Mouse (Mus musculus) C2C12 (cell line): ENCODE measurements around the gene Olfr1320. TPM values are rescaled to one million over a fixed set of nuclear protein-coding genes. Genes with fewer than 3 reads are reported as not detected.
"Not testable (repeated sequence)": the region's sequence is repeated elsewhere in the genome, so short reads cannot be mapped to it uniquely, and the experiment has no call there.

Experiments used
- H3K27me3 ChIP-seq: one replicate; pipeline ENCODE4 v1.6.1; 2011; ENCODE audit not compliant: control insufficient read depth, insufficient read depth, insufficient read length
- H3K36me3 ChIP-seq: one replicate; pipeline ENCODE4 v1.6.1; 2011; ENCODE audit not compliant: control insufficient read depth, insufficient read depth
- H3K4me3 ChIP-seq: one replicate; pipeline ENCODE4 v1.5.1; 2011; ENCODE audit warnings: mild to moderate bottlenecking, control low read depth; ENCODE audit not compliant: poor library complexity, insufficient read depth, severe bottlenecking
- H3K79me2 ChIP-seq: one replicate; pipeline ENCODE4 v1.6.1; 2011; ENCODE audit not compliant: control insufficient read depth, insufficient read depth
- H3K79me3 ChIP-seq: one replicate; pipeline ENCODE4 v1.6.1; 2011; ENCODE audit warnings: low read depth, control low read depth
- H3ac ChIP-seq: one replicate; pipeline ENCODE3; 2011; ENCODE audit warnings: low read depth; ENCODE audit not compliant: control insufficient read depth, insufficient read length
- CEBPB ChIP-seq: IDR thresholded peaks from one replicate; pipeline ENCODE4 v1.6.1; 2011; ENCODE audit warnings: low read depth, mild to moderate bottlenecking, control low read depth, moderate library complexity
- CTCF ChIP-seq: IDR thresholded peaks from one replicate; pipeline ENCODE4 v1.5.1; 2011; ENCODE audit not compliant: control insufficient read depth, insufficient read depth, insufficient read length
- FOSL1 ChIP-seq: IDR thresholded peaks from one replicate; pipeline ENCODE4 v1.8.0; 2011; ENCODE audit warnings: mild to moderate bottlenecking, low read length; ENCODE audit not compliant: poor library complexity, insufficient read depth, severe bottlenecking
- MAX ChIP-seq: IDR thresholded peaks from one replicate; pipeline ENCODE4 v1.6.1; 2011; ENCODE audit warnings: mild to moderate bottlenecking, control low read depth
- MYOD1 ChIP-seq: IDR thresholded peaks from one replicate; pipeline ENCODE4 v1.6.1; 2011; ENCODE audit warnings: low read depth; ENCODE audit not compliant: control insufficient read depth, insufficient read length
- MYOG ChIP-seq: IDR thresholded peaks from one replicate; pipeline ENCODE4 v1.6.1; 2011; ENCODE audit not compliant: control insufficient read depth, insufficient read length; ENCODE audit errors: extremely low read depth
- USF1 ChIP-seq: IDR thresholded peaks from one replicate; pipeline ENCODE4 v1.6.1; 2011; ENCODE audit warnings: low read depth, mild to moderate bottlenecking, control low read depth, moderate library complexity
- long read RNA-seq, 2 experiments: library from polyadenylated mRNA; unstranded; transcript quantifications; one replicate each; pipeline ENCODE4 v2.0.0; 2019 to 2020
- polyA plus RNA-seq: library from polyadenylated mRNA; unstranded; fragments of >200 nt; fragmentation: generic; extraction: Trizol; gene quantifications from one replicate; pipeline ENCODE4 v1.2.1, GENCODE M21; 2012; ENCODE audit warnings: missing spikeins

Gene Olfr1320
- not detected for polyA plus RNA-seq
- long read RNA-seq, experiment 1, result 0 reads
- long read RNA-seq, experiment 2, result 0 reads

- no peaks in the 10 kb centered on the region for H3K27me3 ChIP-seq
- no peak within 1 kb of the TSS for H3ac ChIP-seq
- TF ChIP-seq MAX (no peak), CTCF (no peak), MYOD1 (no peak), USF1 (no peak), FOSL1 (no peak), CEBPB (no peak), MYOG (no peak)
- no peaks in the 10 kb centered on the region for H3K79me3 ChIP-seq
- H3K36me3 ChIP-seq, result no peaks in the 10 kb centered on the region
- no peaks in the 10 kb centered on the region for H3K79me2 ChIP-seq
- no peak within 1 kb of the TSS for H3K4me3 ChIP-seq
These were observed at the start of gene Olfr1320 for GRCm38 (mm10) chrX:49672033-49672432. Gene Olfr1320, plus strand, starts transcription at chrX:49672333.

- Histone ChIP-seq H3K79me3 (no peaks in the 10 kb centered on the region), H3K79me2 (no peaks in the 10 kb centered on the region), H3K4me3 (no peak overlapping the region), H3K27me3 (no peaks in the 10 kb centered on the region), H3K36me3 (no peaks in the 10 kb centered on the region), H3ac (no peak overlapping the region)
- no peak for TF ChIP-seq CEBPB
- no peak for TF ChIP-seq USF1
- TF ChIP-seq CTCF, result no peak
- TF ChIP-seq MAX, result no peak
These were observed 44.6 kb upstream of the Olfr1320 start for GRCm38 (mm10) chrX:49627566-49627965.

GRCm38 (mm10) chrX:49631195-49631594, 40.9 kb upstream of the Olfr1320 start:
- no peaks in the 10 kb centered on the region for H3K27me3 ChIP-seq
- no peak overlapping the region for H3K4me3 ChIP-seq
- no peak for TF ChIP-seq CEBPB
- no peak for TF ChIP-seq MYOD1
- no peak for TF ChIP-seq CTCF
- no peak for TF ChIP-seq USF1
- no peak for TF ChIP-seq MYOG
- no peak for TF ChIP-seq MAX
- no peak overlapping the region for H3ac ChIP-seq
- H3K36me3 ChIP-seq, result no peaks in the 10 kb centered on the region
- H3K79me3 ChIP-seq, result no peaks in the 10 kb centered on the region
- no peaks in the 10 kb centered on the region for H3K79me2 ChIP-seq

GRCm38 (mm10) chrX:49660781-49661180, 11.4 kb upstream of the Olfr1320 start:
- not testable (repeated sequence) for H3K79me3 ChIP-seq, H3K4me3 ChIP-seq

More at GRCm38 (mm10) chrX:49660781-49661180, 11.4 kb upstream of the Olfr1320 start:
- not testable (repeated sequence) for H3K36me3 ChIP-seq, H3ac ChIP-seq, H3K27me3 ChIP-seq, H3K79me2 ChIP-seq

Other genes starting within 250 kb of the Olfr1320 start
- gene Arhgap36, start 208.4 kb upstream of the Olfr1320 start, polyA plus RNA-seq, result not detected
- gene Olfr1321, start 62.7 kb downstream of the Olfr1320 start, polyA plus RNA-seq, result not detected
- not detected for gene Igsf1, start 125.4 kb downstream of the Olfr1320 start, polyA plus RNA-seq
- not detected for gene Olfr1322, start 219.2 kb downstream of the Olfr1320 start, polyA plus RNA-seq